ENCODE assay signal across 14 mouse cellular contexts in genomic region chr13:48609106-48609505, GRCm38 (mm10). TPM values are rescaled to one million over a fixed set of nuclear protein-coding genes. Genes with fewer than 3 reads are reported as not detected.
DNase-seq lines count a peak whose midpoint lies in the region.
"Had no signal": no experiment of that assay in that cellular context is flagged by ENCODE, and none has a peak within 500 bp of the region (broad histone marks: within the 10 kb centered on the region; RNA-seq: fewer than 3 reads in every experiment).

No protein-coding gene starts in this region.

- DNase-seq in left cerebral cortex, adult 11 months (ENCODE audit: low spot score) = peak; percentile 45
- no peak for DNase-seq in left cerebral cortex, postnatal 4 days
- peak; percentile 73 for DNase-seq in Muller cell, postnatal 12 days (ENCODE audit: inconsistent ontology term)
- DNase-seq in NIH3T3 (ENCODE audit: low read depth) = peak; percentile 4
- peak; percentile 70 for DNase-seq in telencephalon, adult 2 months (ENCODE audit: low read depth, low spot score)
- no peak for DNase-seq in ovary, postnatal 10 days (ENCODE audit: low spot score)
- DNase-seq: adrenal gland, postnatal 14 days; cerebellum, adult 18-20 months; cerebellum, postnatal 10 days; gastrocnemius, postnatal 10 days; heart, adult 2 months had no signal

- intact Hi-C loops in left cerebral cortex, postnatal 4 days (cut with DNase I) = no loop called here

RNA-seq across cellular contexts. Expression of gene Ptpdc1, which starts 16.4 kb away (rescaled TPM):
- 10 to 100 TPM; 21.9 to 23.2 TPM for total RNA-seq in left cerebral cortex, postnatal 4 days (2021)

RNA-seq across cellular contexts. Expression of gene Barx1, which starts 53.7 kb away (rescaled TPM):
- not detected for total RNA-seq in left cerebral cortex, postnatal 4 days (2021)
- total RNA-seq: adrenal gland, adult 18-20 months; adrenal gland, postnatal 14 days; gastrocnemius, postnatal 10 days; gastrocnemius, postnatal 4 days; heart, adult 2 months; heart, postnatal 25 days had no signal

Comparison
In these comparisons a context has a peak if more than half of its experiments do, and no peak if none do; other contexts are left out.
1. DNase-seq: peak in left cerebral cortex, adult 11 months (single experiment), Muller cell, postnatal 12 days (single experiment), NIH3T3 (single experiment) and telencephalon, adult 2 months (single experiment); none in left cerebral cortex, postnatal 4 days (single experiment) and ovary, postnatal 10 days (single experiment).